Mouse (Mus musculus) heart, embryonic 14.5 days (tissue): ENCODE results near the gene Kif26b. TPM values are rescaled to one million over a fixed set of nuclear protein-coding genes. Genes with fewer than 3 reads are reported as not detected.

Experiments
- ATAC-seq: fragments of 200-750 bp; cut with Nextera tagmentation; 2 replicates; pipeline ENCODE4 v1.8.0; 2017; ENCODE audit warnings: low read depth, moderate TSS enrichment; ENCODE audit not compliant: insufficient number of reproducible peaks, insufficient read depth, low FRiP score
- H3K27ac ChIP-seq, 2 experiments: fragments of 200-500 bp in 1 of 2; fragments of 300-500 bp in 1 of 2; sonication (generic) in 1 of 2; replicated peaks in 1 of 2; 2 replicates each; pipeline ENCODE4 v1.5.1; 2012 to 2014; ENCODE audit warnings: low read depth in 2 of 2, low read length in 2 of 2, control low read depth in 1 of 2, mild to moderate bottlenecking in 1 of 2, mixed read lengths in 1 of 2; ENCODE audit not compliant: control insufficient read depth in 1 of 2, insufficient read depth in 1 of 2
- H3K27me3 ChIP-seq: fragments of 300-500 bp; sonication (generic); 2 replicates; pipeline ENCODE4 v1.6.1; 2014; ENCODE audit warnings: mild to moderate bottlenecking, low read length, control low read depth; ENCODE audit not compliant: control insufficient read depth, insufficient read depth
- H3K36me3 ChIP-seq: fragments of 300-500 bp; sonication (generic); 2 replicates; pipeline ENCODE4 v1.6.1; 2014; ENCODE audit warnings: mild to moderate bottlenecking, control low read depth, low read length, mixed read lengths; ENCODE audit not compliant: control insufficient read depth, insufficient read depth
- H3K4me1 ChIP-seq, 2 experiments: fragments of 200-500 bp in 1 of 2; fragments of 300-500 bp in 1 of 2; sonication (generic) in 1 of 2; 2 replicates each; pipeline ENCODE4 v1.6.1; 2012 to 2014; ENCODE audit warnings: low read length in 2 of 2, control low read depth in 1 of 2, mixed read lengths in 1 of 2; ENCODE audit not compliant: control insufficient read depth in 2 of 2, insufficient read depth in 2 of 2
- H3K4me2 ChIP-seq: fragments of 300-500 bp; sonication (generic); 2 replicates; pipeline ENCODE4 v1.6.1; 2014; ENCODE audit warnings: mild to moderate bottlenecking, low read length
- H3K4me3 ChIP-seq, 2 experiments: fragments of 200-500 bp in 1 of 2; fragments of 300-500 bp in 1 of 2; sonication (generic) in 1 of 2; 2 replicates each; pipeline ENCODE4 v1.5.1; 2012 to 2014; ENCODE audit warnings: low read length in 2 of 2, mild to moderate bottlenecking in 2 of 2, control low read depth in 1 of 2, low read depth in 1 of 2, moderate library complexity in 1 of 2; ENCODE audit not compliant: control insufficient read depth in 1 of 2, insufficient read depth in 1 of 2
- H3K9ac ChIP-seq: fragments of 300-500 bp; sonication (generic); 2 replicates; pipeline ENCODE4 v1.6.1; 2014; ENCODE audit warnings: mild to moderate bottlenecking, low read length
- H3K9me3 ChIP-seq: fragments of 300-500 bp; sonication (generic); 2 replicates; pipeline ENCODE4 v1.6.1; 2016; ENCODE audit warnings: low read length, control low read depth; ENCODE audit not compliant: control insufficient read depth
- WGBS: fragments of 180-500 bp; shearing (Covaris S2); extraction: QIAGEN DNeasy Blood & Tissue Kit; methylation state at CpG from one replicate; pipeline ENCODE4 v1.1.7; 2014; 5-methylcytosine and 5-hydroxymethylcytosine counted together
- polyA plus RNA-seq: library from polyadenylated mRNA; unstranded; fragments of >200 nt; fragmentation: Nextera tagmentation; extraction: Ambion mirVana; gene quantifications from 2 replicates; pipeline ENCODE4 v1.2.1, GENCODE M21; 2014

Gene Kif26b
- polyA plus RNA-seq, 1 experiment from 2014 or later = 14.4 TPM

DNA sequence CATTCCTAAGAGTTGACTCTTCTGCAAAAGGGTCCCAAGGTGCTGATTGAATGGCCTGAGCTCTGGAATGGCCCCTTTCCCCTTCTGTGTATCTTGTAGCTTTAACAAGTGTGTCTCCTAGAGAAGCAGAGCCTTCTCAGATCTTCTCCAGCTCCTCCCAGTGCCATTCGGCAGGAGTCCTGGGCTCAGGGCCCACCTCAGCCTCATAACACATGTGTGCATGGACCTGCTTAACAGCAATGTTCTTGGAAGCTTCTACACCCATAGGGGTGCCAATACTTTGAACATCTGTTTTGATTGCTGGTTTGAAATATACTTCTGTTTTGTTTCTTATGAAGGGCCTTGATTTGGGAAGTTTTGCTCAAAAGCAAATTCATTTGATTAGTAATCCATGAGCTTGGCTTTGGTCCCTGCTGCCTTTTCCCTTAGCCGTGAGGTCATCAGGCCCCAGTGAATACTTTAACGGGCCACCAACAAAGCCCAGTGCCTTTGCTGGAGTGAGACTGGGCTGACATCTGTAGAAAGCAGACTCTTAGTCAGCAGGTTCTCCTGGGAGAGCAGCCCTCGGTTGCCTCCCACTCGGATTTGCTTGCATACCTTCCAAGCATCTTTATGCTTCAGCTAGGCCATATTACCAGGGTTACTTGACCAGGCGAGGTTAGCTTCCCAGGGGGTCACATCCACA, 405.2 kb downstream of the Kif26b start:
- Histone ChIP-seq H3K4me3 (no peak overlapping the region), H3K9me3 (no peaks in the 10 kb centered on the region), H3K27ac (no peak overlapping the region), H3K36me3 (peaks cover 38% of the 10 kb centered on the region), H3K4me1 (peaks cover 3 to 6% of the 10 kb centered on the region in 2 experiments; a peak in 1 of 4 replicates), H3K4me2 (no peak overlapping the region), H3K27me3 (no peaks in the 10 kb centered on the region), H3K9ac (no peak overlapping the region)
- 75% methylated on average over 6 of the region's 6 CpGs for WGBS
- ATAC-seq = no peak

DNA sequence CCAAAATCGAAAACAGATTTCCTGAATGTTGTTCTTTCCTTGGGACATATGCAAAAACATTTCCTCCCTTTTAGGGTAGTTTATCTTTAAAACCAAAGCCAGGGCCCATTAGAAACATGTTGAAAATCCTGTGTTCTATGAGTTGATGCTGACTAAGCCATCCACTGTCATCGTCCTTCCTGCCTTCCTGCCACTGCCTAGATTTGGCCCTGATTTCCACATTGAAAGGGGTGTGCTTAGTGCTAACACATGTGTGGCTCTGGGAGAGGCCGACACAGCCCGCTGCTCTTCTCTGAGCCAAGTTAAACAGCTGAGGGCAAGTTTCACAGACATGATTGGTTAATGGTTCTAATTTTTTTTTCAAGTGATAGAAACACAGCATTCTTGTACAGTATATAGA, 407.5 kb downstream of the Kif26b start:
- Histone ChIP-seq H3K9me3 (no peaks in the 10 kb centered on the region), H3K27ac (no peak overlapping the region), H3K27me3 (no peaks in the 10 kb centered on the region), H3K9ac (no peak overlapping the region), H3K4me1 (peaks cover 9 to 10% of the 10 kb centered on the region in 2 experiments), H3K4me3 (no peak overlapping the region), H3K36me3 (peaks cover 24% of the 10 kb centered on the region), H3K4me2 (no peak overlapping the region)
- no peak for ATAC-seq
- 56% methylated on average over 4 of the region's 4 CpGs for WGBS

DNA sequence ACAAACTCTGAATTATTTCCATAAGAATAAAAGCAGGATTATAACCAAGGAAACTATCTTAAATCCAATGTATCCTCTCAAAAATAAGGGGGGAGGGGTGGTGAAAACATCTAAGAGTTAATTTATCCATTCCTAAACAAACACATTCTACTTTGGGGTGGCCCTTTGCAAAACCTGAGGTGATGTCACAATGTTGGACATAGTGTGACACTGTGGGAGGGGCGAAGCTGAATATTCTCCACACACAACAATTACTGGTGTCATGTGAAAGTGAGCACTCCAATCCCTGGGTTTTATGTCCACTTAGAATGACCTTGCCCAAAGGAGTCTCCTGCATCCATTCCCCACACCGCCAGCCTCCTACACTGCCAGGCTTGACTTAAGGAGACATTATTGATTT, 408.1 kb downstream of the Kif26b start:
- peaks cover 11 to 13% of the 10 kb centered on the region in 2 experiments for H3K4me1 ChIP-seq
- no peak overlapping the region for H3K9ac ChIP-seq
- no peaks in the 10 kb centered on the region for H3K27me3 ChIP-seq
- peaks cover 20% of the 10 kb centered on the region for H3K36me3 ChIP-seq
- no peak overlapping the region for H3K4me3 ChIP-seq
- no peak for ATAC-seq
- H3K27ac ChIP-seq = no peak overlapping the region
- WGBS = 91% methylated on average over 2 of the region's 2 CpGs
- no peaks in the 10 kb centered on the region for H3K9me3 ChIP-seq
- no peak overlapping the region for H3K4me2 ChIP-seq

DNA sequence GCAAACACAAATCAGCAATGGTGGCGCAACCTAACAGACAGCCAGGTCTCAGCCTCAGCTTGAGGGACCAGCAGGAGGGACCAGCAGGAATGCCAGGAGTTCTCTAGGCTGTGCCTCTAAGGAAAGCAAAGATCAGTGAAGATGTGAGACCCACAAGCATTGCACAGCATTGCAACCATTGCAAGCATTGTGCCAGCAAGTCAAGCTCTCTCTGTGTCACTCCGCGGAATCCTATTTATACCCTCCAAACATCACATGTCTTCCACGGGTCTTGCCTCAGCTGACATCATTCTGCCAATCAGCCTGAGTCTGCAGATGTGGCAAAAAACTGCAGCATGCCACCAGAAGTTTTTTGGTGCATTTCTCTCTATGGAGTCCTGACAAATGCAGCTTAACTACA, 411.4 kb downstream of the Kif26b start:
- no peak overlapping the region for H3K27ac ChIP-seq
- no peak for ATAC-seq
- no peak overlapping the region for H3K4me3 ChIP-seq
- no peak overlapping the region for H3K9ac ChIP-seq
- 61% methylated on average over 4 of the region's 4 CpGs for WGBS
- H3K4me2 ChIP-seq = no peak overlapping the region
- H3K4me1 ChIP-seq = peaks cover 13 to 15% of the 10 kb centered on the region in 2 experiments
- H3K36me3 ChIP-seq = 0 out of 2 replicates have a peak, but pooled peaks cover 4% of the 10 kb centered on the region
- H3K9me3 ChIP-seq = no peaks in the 10 kb centered on the region
- H3K27me3 ChIP-seq = no peaks in the 10 kb centered on the region

DNA sequence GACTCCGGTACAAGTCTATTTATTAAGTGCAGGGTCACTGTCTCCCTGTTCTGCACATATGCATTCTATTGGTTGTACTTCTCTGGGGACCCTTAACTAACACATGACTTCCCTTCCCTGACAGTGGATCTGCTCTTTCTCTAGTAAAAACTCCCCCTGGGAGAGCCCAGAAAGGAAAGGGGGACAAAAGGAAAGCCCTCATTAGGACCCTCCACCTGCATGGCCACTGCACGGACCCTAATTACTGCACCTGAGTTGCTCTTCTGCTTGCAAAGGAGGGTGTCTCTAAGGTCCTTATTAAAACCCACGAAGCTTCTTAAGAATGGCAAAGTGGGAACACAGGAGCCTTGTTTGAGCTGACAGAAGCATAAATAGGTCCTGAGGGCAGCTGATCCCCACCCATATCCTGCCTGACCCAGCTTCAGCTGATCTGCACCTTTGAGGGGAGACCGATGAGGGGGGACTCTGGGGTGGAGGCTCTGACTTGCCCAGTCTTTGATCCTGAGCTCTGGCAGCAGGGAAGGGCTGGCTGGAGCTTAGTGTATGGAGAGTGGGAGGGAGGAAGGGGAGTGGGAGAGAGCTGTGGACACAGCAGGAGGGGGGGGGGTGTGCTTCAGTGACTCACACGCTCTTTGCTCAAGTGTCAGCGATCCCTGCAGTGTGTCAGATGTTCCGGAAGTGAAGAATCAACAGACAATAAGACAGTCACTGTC, 413.5 kb downstream of the Kif26b start:
- Histone ChIP-seq H3K4me3 (no peak overlapping the region), H3K27me3 (no peaks in the 10 kb centered on the region), H3K27ac (no peak overlapping the region), H3K36me3 (0 out of 2 replicates have a peak, but pooled peaks cover 3% of the 10 kb centered on the region), H3K9me3 (no peaks in the 10 kb centered on the region), H3K9ac (no peak overlapping the region), H3K4me2 (no peak overlapping the region), H3K4me1 (peaks cover 9 to 13% of the 10 kb centered on the region in 2 experiments)
- ATAC-seq = no peak
- 42% methylated on average over 7 of the region's 7 CpGs for WGBS

DNA sequence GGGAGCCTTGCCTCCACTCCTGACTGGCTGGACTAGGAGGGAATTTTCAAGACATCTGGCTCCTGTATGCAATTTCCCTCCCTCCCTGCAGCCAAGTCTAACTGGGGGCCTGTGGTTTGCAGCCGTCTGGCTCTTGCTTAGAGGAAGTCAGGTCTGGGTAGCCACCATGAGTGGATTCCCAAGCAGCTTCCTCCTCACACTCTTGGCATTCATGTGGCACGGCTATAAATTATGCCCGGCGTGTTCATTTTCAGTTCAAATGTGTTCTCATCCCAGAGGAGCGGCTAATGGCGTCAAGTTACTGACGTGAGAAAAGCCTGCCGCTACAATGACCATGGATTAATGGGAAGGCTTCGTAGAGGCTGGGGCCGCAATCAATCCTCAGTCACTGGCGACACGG, 424.0 kb downstream of the Kif26b start:
- 84% methylated on average over 12 of the region's 12 CpGs for WGBS
- Histone ChIP-seq H3K4me3 (no peak overlapping the region), H3K4me1 (no peaks in the 10 kb centered on the region), H3K36me3 (no peaks in the 10 kb centered on the region), H3K9ac (no peak overlapping the region), H3K27me3 (no peaks in the 10 kb centered on the region), H3K4me2 (no peak overlapping the region), H3K27ac (no peak overlapping the region), H3K9me3 (0 out of 2 replicates have a peak, but pooled peaks cover 6% of the 10 kb centered on the region)
- ATAC-seq = no peak

DNA sequence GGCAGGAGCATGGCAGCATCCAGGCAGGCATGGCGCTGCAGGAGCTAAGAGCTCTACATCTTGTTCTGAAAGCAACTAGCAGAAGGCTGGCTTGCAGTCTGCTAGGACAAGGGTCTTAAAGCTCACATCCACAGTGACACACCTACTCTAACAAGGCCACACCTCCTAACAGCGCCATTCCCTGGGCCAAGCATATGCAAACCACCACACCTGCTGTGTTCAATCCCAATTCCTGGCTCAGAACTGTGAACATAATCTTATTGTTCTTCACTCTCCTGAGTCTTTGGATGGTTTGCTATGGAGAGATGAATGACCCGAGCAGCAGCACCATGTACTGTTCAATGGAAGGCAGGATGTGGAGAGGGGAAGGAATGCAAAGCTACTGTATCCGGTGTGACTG, 429.7 kb downstream of the Kif26b start:
- H3K36me3 ChIP-seq = no peaks in the 10 kb centered on the region
- H3K27me3 ChIP-seq = no peaks in the 10 kb centered on the region
- H3K9me3 ChIP-seq = no peaks in the 10 kb centered on the region
- H3K4me2 ChIP-seq = no peak overlapping the region
- H3K4me1 ChIP-seq = no peaks in the 10 kb centered on the region
- H3K4me3 ChIP-seq = no peak overlapping the region
- no peak overlapping the region for H3K27ac ChIP-seq
- WGBS = 79% methylated on average over 4 of the region's 4 CpGs
- no peak overlapping the region for H3K9ac ChIP-seq
- no peak for ATAC-seq
